Mouse (Mus musculus) kidney, adult 18-20 months (tissue): ENCODE results near the gene Pcnp.

ENCODE experiments used
- DNase-seq: peaks from one replicate; pipeline ENCODE4 v3.0.0; 2021

The Pcnp gene

DNA sequence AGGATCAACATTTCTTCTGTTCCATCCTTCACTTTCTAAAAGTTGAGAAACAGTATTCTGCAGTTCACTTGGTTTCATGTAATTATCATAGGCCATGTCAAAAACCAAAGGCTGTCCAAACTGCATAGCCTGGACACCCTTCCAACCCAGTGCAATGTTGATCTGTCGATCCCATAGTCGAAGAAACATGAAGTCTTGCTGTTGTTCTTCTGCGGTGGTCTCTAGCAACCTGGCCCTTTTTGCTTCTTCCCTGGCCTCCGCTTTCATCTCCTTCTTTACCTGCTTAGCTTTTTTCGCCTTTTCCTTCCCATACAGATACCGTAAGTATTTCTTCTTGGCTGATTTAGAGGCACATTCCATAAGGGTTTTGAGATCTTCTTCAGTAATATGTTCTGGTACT is 5.0 kb upstream of the Pcnp start:
- DNase-seq: no peak

DNA sequence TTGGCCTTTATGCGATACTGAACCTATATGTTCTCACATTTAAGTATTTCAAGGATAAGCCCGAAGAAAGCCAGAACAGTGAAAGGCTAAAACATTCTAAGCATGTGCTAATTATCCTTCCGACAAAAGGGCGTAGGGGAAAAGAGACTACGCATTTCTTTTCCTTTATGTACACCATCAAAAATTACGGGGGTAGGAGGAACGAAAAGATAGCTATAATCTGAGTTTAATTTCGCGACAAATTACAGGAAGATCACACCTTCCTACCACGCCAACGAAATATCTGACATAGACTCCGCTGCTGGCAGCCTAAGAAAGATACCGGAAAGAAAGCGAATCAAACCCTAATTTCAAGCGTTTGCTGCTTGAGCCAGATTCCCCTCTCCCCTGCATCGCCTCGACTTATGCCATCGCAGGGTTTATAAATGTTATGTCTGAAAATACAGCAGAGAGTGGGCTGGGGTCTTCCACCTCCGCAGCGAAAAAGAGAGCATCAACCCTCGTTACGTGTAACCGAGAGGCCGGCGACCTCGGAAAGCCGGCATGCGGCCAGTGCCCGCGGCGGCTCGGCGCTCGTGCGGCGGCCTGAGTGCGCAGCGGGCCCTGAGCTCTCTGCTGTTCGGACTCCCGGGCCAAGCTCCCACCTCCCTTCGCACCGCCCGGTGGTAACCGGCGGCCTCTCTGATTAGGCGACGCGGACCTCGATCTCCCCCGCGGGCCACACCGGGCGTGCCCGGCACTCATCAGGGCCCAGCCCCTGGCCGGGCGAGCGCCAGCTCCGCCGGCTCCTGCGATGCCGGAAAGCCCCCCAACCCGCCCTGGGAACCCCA is 602 bp downstream of the Pcnp start:
- no peak for DNase-seq

- DNase-seq: no peak
Observed at GRCm38 (mm10) chr16:56027854-56028629, 1.5 kb downstream of the Pcnp start.

- no peak for DNase-seq
Observed at GRCm38 (mm10) chr16:56019660-56020059, 9.9 kb downstream of the Pcnp start.

- DNase-seq: no peak
Observed at GRCm38 (mm10) chr16:56014076-56014475, 15.5 kb downstream of the Pcnp start.

GRCm38 (mm10) chr16:56012789-56013743 is 16.5 kb downstream of the Pcnp start:
- DNase-seq: no peak

GRCm38 (mm10) chr16:56008862-56009261 is 20.7 kb downstream of the Pcnp start:
- no peak for DNase-seq

GRCm38 (mm10) chr16:56006798-56007197 is 22.7 kb downstream of the Pcnp start:
- DNase-seq: no peak

- DNase-seq: no peak
Observed at GRCm38 (mm10) chr16:55994235-55994634, 35.3 kb downstream of the Pcnp start.

GRCm38 (mm10) chr16:55990311-55990710 is 39.2 kb downstream of the Pcnp start:
- DNase-seq: no peak

GRCm38 (mm10) chr16:55986001-55986400 is 43.5 kb downstream of the Pcnp start:
- no peak for DNase-seq

DNA sequence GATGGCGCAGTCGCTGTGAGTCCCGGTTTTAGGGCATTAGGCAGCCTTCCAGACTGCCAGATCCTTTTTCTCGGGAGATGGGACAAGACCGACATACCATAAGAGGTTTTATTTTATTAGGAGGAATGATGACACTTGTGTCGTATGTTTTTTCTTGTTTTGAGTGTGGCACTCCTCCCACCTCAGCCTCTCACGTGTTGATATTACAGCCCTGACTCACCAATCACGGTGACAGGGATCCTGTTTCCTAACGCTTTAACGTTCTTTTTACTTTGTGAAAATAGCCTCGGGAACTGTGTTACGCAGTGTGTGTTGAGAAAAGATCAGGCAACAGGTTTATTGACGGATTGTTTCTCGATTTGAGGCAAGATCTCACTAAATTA is 54.6 kb downstream of the Pcnp start:
- DNase-seq: no peak

GRCm38 (mm10) chr16:55974256-55974902 is 55.2 kb downstream of the Pcnp start:
- peak; percentile 92 for DNase-seq

- DNase-seq: peak; percentile 99
Observed at GRCm38 (mm10) chr16:55973431-55974255, 55.9 kb downstream of the Pcnp start, which contains the start of gene Zbtb11. Zbtb11 (plus strand) TSS chr16:55973883.

- no peak for DNase-seq
Observed at GRCm38 (mm10) chr16:55972626-55973201, 56.8 kb downstream of the Pcnp start.

- no peak for DNase-seq
Observed at GRCm38 (mm10) chr16:55971735-55972615, 57.6 kb downstream of the Pcnp start.

DNA sequence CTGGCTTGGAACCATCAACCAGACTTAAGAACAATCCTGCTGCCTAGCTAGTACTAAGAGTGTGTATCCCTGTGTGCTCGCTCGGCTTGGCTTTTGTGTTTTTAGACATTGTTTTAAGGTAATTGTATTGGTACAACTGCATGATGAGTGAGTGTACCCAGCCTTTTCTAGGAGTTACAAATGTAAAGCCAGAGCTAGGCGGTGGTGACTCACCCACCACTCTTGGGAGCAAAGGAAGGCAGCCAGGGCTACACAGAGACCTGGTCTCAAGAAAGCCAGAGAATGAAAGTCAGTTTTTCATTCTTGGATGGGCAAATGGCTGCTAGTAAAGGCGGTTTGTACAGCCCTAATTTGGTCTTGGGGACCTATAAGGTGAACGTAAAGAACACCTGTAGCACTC is 59.1 kb downstream of the Pcnp start:
- no peak for DNase-seq

DNA sequence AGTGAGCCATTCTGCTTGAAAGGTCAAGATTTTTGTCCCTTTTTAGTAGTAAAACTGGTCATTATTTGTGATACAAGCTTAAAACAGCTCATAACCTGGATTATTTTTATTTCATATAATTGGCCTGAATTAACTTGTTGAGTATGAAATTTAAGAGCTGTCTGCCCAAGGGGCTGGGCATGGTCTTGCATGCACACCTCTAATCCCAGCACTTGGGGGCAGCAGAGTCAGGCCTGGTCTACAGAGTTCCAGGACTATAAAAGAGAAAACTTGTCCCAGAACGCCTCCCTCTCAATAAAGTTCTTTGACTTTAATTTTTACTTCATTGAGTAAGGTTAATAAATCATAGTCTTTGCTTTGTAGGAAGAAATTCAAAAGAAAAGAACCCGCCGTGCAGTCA is 60.4 kb downstream of the Pcnp start:
- DNase-seq: peak; percentile 38

DNA sequence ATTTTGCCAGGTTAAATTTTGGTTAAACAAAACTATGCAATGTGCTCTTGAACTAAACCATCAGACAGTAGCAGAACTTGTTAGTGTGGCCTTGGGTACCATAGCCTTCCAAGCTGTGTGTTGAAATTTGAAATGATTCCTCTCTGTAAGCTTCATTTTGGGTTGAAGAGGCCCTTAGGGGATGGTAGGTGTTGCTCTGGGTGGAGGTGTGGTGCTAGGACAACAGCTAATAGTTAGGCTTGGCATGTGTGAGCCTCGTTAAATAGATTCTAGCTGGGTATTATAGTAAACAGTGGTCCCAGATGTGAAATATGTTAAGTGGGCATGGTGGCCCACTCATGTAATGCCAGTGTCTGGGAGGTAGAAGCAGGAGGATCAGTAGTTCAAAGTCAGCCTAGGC is 62.3 kb downstream of the Pcnp start:
- DNase-seq: no peak
